Mouse (Mus musculus) cerebellum, adult 18-20 months (tissue): ENCODE data around the gene Kirrel3.
A peak's percentile ranks its signal among the peaks of the same experiment; 100 is the strongest.

ENCODE experiments used
- DNase-seq, 2 experiments: peaks; one replicate each; pipeline ENCODE4 v3.0.0; 2021

Kirrel3 gene

GRCm38 (mm10) chr9:34837700-34838462 lies 352.2 kb downstream of the Kirrel3 start:
- DNase-seq: no peak

- no peak for DNase-seq
These were observed 357.7 kb downstream of the Kirrel3 start for GRCm38 (mm10) chr9:34843275-34843965.

- no peak for DNase-seq
These were observed 360.7 kb downstream of the Kirrel3 start for GRCm38 (mm10) chr9:34846440-34846839.

GRCm38 (mm10) chr9:34847664-34848063 lies 362.0 kb downstream of the Kirrel3 start:
- DNase-seq: no peak

- DNase-seq: no peak
These were observed 365.4 kb downstream of the Kirrel3 start for GRCm38 (mm10) chr9:34851136-34851535.

- no peak for DNase-seq
These were observed 371.9 kb downstream of the Kirrel3 start for GRCm38 (mm10) chr9:34857575-34857974.

GRCm38 (mm10) chr9:34858071-34858470 lies 372.4 kb downstream of the Kirrel3 start:
- DNase-seq: no peak

GRCm38 (mm10) chr9:34860934-34861333 lies 375.2 kb downstream of the Kirrel3 start:
- no peak for DNase-seq

- DNase-seq: peak; percentile 80 to 84
These were observed 376.1 kb downstream of the Kirrel3 start for GRCm38 (mm10) chr9:34861775-34862174.

GRCm38 (mm10) chr9:34865606-34866005 lies 379.9 kb downstream of the Kirrel3 start:
- no peak for DNase-seq

- DNase-seq: no peak
These were observed 385.7 kb downstream of the Kirrel3 start for GRCm38 (mm10) chr9:34871316-34871966.

- DNase-seq: no peak
These were observed 389.5 kb downstream of the Kirrel3 start for GRCm38 (mm10) chr9:34875238-34875637.

GRCm38 (mm10) chr9:34877186-34877585 lies 391.5 kb downstream of the Kirrel3 start:
- no peak for DNase-seq

GRCm38 (mm10) chr9:34877799-34878198 lies 392.1 kb downstream of the Kirrel3 start:
- DNase-seq: peak; percentile 73 to 86

GRCm38 (mm10) chr9:34881750-34882149 lies 396.1 kb downstream of the Kirrel3 start:
- no peak for DNase-seq

GRCm38 (mm10) chr9:34882211-34882610 lies 396.5 kb downstream of the Kirrel3 start:
- DNase-seq: no peak

- DNase-seq: peak; percentile 69 to 82
These were observed 397.4 kb downstream of the Kirrel3 start for GRCm38 (mm10) chr9:34883122-34883521.

GRCm38 (mm10) chr9:34884325-34884724 lies 398.6 kb downstream of the Kirrel3 start:
- DNase-seq: no peak

GRCm38 (mm10) chr9:34884942-34885341 lies 399.2 kb downstream of the Kirrel3 start:
- DNase-seq: no peak

- DNase-seq: peak; percentile 72 to 73
These were observed 401.1 kb downstream of the Kirrel3 start for GRCm38 (mm10) chr9:34886746-34887145.

GRCm38 (mm10) chr9:34887196-34887595 lies 401.5 kb downstream of the Kirrel3 start:
- peak; percentile 60 to 71 for DNase-seq

GRCm38 (mm10) chr9:34888298-34888697 lies 402.6 kb downstream of the Kirrel3 start:
- no peak for DNase-seq

GRCm38 (mm10) chr9:34901216-34901615 lies 415.5 kb downstream of the Kirrel3 start:
- DNase-seq: no peak

- DNase-seq: peak; percentile 87 to 93
These were observed 416.2 kb downstream of the Kirrel3 start for GRCm38 (mm10) chr9:34901888-34902287.
